Mouse (Mus musculus) liver, embryonic 11.5 days (tissue): ENCODE results near the gene Mvp. TPM values are rescaled to one million over a fixed set of nuclear protein-coding genes. Genes with fewer than 3 reads are reported as not detected.

Experiments used
- ATAC-seq: fragments of 200-750 bp; cut with Nextera tagmentation; replicated peaks from 2 replicates; pipeline ENCODE4 v1.8.0; 2017; ENCODE audit warnings: moderate number of reproducible peaks, mild to moderate bottlenecking, moderate TSS enrichment, moderate library complexity; ENCODE audit not compliant: low FRiP score
- DNase-seq: peaks from one replicate; pipeline ENCODE4 v3.0.0-alpha.2; 2017; ENCODE audit warnings: low spot score
- H3K27ac ChIP-seq: fragments of 300-500 bp; sonication (generic); 2 replicates; pipeline ENCODE4 v1.5.1; 2014; ENCODE audit warnings: mild to moderate bottlenecking, low read depth, low read length, control low read depth
- H3K27me3 ChIP-seq: fragments of 300-500 bp; sonication (generic); replicated peaks from 2 replicates; pipeline ENCODE4 v1.6.1; 2014; ENCODE audit warnings: low read length, mixed read lengths; ENCODE audit not compliant: control insufficient read depth, insufficient read depth
- H3K36me3 ChIP-seq: fragments of 300-500 bp; sonication (generic); 2 replicates; pipeline ENCODE4 v1.6.1; 2014; ENCODE audit warnings: mild to moderate bottlenecking, low read length, moderate library complexity, mixed read lengths; ENCODE audit not compliant: control insufficient read depth, insufficient read depth
- H3K4me1 ChIP-seq: fragments of 300-500 bp; sonication (generic); replicated peaks from 2 replicates; pipeline ENCODE4 v1.6.1; 2014; ENCODE audit warnings: low read length, mixed read lengths; ENCODE audit not compliant: control insufficient read depth, insufficient read depth
- H3K4me2 ChIP-seq: fragments of 300-500 bp; sonication (generic); 2 replicates; pipeline ENCODE4 v1.6.1; 2014; ENCODE audit warnings: mild to moderate bottlenecking, control low read depth, moderate library complexity
- H3K4me3 ChIP-seq: fragments of 300-500 bp; sonication (generic); 2 replicates; pipeline ENCODE4 v1.5.1; 2014; ENCODE audit warnings: low read depth, low read length, control low read depth
- H3K9ac ChIP-seq: fragments of 300-500 bp; sonication (generic); 2 replicates; pipeline ENCODE4 v1.6.1; 2014; ENCODE audit warnings: low read depth, low read length, control low read depth
- H3K9me3 ChIP-seq: fragments of 300-500 bp; sonication (generic); 2 replicates; pipeline ENCODE4 v1.6.1; 2016; ENCODE audit warnings: low read length, inconsistent platforms, mixed read lengths; ENCODE audit not compliant: control insufficient read depth
- WGBS: fragments of 180-500 bp; shearing (Covaris S2); extraction: QIAGEN DNeasy Blood & Tissue Kit; methylation state at CpG from one replicate; pipeline ENCODE4 v1.1.7; 2014; 5-methylcytosine and 5-hydroxymethylcytosine counted together
- polyA plus RNA-seq: library from polyadenylated mRNA; unstranded; fragments of >200 nt; fragmentation: Nextera tagmentation; extraction: Ambion mirVana; gene quantifications from 2 replicates; pipeline ENCODE4 v1.2.1, GENCODE M21; 2014

The Mvp gene
- polyA plus RNA-seq, 1 experiment from 2014 or later, result 8.3 TPM

DNA sequence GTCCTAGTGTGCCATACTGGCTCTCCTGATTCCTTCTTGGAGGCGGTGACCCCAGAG, 38.7 kb downstream of the Mvp start, which contains the start of gene Cdipt:
Cdipt (plus strand) TSS at position 22 of the 57 bp plus-strand sequence.
- 0% methylated on average over 1 of the region's 1 CpGs for WGBS
- Histone ChIP-seq H3K9ac (peak within 1 kb of the TSS; percentile 99), H3K4me2 (peak within 1 kb of the TSS; percentile 92), H3K4me1 (peaks cover 13% of the 10 kb centered on the region; the same call in 1 of the 2 replicates), H3K27me3 (no peaks in the 10 kb centered on the region), H3K36me3 (peaks cover 20% of the 10 kb centered on the region), H3K9me3 (no peaks in the 10 kb centered on the region), H3K4me3 (peak within 1 kb of the TSS; percentile 98), H3K27ac (peak within 1 kb of the TSS; percentile 88)
- no peak for ATAC-seq
- no peak for DNase-seq

DNA sequence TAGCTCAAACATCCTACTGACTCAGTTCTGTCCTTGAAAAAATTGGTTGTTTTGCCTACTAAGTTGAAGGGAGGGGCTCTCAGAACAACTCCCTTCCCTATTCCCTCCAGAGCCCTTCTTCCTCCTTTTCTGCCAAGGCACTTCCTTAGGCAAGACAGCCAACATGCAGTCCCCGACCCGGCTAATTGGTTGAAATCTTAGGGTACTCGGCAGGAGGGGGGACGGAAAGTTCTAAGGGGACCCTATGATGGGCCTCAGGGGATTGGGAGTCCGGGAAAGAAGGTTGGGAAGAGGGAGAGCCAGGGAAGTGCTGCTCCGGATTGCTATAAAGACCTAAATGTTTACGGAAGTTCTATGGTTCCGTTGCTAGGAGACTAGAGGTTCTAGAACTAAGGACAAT, 38.9 kb downstream of the Mvp start:
- Histone ChIP-seq H3K4me3 (peak overlapping the region; percentile 98), H3K27ac (no peak overlapping the region), H3K9ac (peak overlapping the region; percentile 99; the same call in 1 of the 2 replicates), H3K36me3 (peaks cover 20% of the 10 kb centered on the region), H3K27me3 (no peaks in the 10 kb centered on the region), H3K4me2 (peak overlapping the region; percentile 92), H3K9me3 (no peaks in the 10 kb centered on the region), H3K4me1 (peaks cover 13% of the 10 kb centered on the region; the same call in 1 of the 2 replicates)
- 7% methylated on average over 8 of the region's 8 CpGs for WGBS
- ATAC-seq (no peak), DNase-seq (peak; percentile 48)

DNA sequence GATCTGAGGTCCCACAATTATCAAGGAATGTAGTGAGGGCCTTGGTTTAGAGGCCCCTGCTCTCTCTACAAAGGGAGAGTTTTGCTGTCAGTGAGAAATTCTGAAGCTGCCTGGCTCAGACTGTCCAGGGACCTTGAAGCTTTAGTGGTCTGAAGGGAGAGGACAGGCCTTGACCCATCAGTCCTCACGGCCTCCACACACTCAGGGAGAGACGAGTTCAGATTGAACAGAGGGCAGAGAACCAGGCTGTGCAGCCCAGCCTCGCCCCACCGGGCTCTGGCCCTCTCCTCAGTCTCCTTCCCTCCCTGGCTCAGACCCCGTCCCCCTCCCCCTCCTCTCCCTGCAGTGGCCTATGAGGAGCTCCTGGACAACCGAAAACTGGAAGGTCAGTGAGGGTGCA, 47.1 kb downstream of the Mvp start:
- H3K9ac ChIP-seq, result no peak overlapping the region
- H3K4me2 ChIP-seq, result no peak overlapping the region
- ATAC-seq (no peak), DNase-seq (no peak)
- no peak overlapping the region for H3K27ac ChIP-seq
- no peak overlapping the region for H3K4me3 ChIP-seq
- H3K4me1 ChIP-seq, result no peaks in the 10 kb centered on the region
- H3K9me3 ChIP-seq, result no peaks in the 10 kb centered on the region
- WGBS, result 73% methylated on average over 6 of the region's 6 CpGs
- no peaks in the 10 kb centered on the region for H3K36me3 ChIP-seq
- H3K27me3 ChIP-seq, result peaks cover 16% of the 10 kb centered on the region

DNA sequence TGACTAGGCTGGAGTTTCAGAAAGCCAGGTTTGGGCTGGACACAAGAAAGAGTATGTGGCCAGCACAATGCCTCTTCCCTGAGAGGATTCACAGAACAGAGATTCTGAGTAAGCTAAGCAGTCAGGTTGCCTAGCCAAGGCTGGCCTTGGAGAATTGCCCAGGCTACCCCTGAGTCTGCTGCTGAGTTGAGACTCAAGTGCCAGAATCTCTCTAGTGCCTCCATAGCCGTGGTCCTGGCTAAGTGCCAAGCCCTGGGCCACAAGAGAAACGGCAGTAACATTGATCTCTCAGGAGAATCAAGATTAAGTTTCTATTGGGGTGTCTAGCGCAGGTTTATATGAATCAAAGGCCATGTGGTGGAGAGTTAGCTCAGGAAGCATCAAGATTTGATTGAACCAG, 48.9 kb downstream of the Mvp start:
- H3K4me3 ChIP-seq, result no peak overlapping the region
- 76% methylated on average over 3 of the region's 3 CpGs for WGBS
- H3K36me3 ChIP-seq, result no peaks in the 10 kb centered on the region
- no peak overlapping the region for H3K9ac ChIP-seq
- ATAC-seq (no peak), DNase-seq (no peak)
- no peaks in the 10 kb centered on the region for H3K9me3 ChIP-seq
- H3K27me3 ChIP-seq, result peaks cover 17% of the 10 kb centered on the region
- no peak overlapping the region for H3K27ac ChIP-seq
- no peak overlapping the region for H3K4me2 ChIP-seq
- no peaks in the 10 kb centered on the region for H3K4me1 ChIP-seq

DNA sequence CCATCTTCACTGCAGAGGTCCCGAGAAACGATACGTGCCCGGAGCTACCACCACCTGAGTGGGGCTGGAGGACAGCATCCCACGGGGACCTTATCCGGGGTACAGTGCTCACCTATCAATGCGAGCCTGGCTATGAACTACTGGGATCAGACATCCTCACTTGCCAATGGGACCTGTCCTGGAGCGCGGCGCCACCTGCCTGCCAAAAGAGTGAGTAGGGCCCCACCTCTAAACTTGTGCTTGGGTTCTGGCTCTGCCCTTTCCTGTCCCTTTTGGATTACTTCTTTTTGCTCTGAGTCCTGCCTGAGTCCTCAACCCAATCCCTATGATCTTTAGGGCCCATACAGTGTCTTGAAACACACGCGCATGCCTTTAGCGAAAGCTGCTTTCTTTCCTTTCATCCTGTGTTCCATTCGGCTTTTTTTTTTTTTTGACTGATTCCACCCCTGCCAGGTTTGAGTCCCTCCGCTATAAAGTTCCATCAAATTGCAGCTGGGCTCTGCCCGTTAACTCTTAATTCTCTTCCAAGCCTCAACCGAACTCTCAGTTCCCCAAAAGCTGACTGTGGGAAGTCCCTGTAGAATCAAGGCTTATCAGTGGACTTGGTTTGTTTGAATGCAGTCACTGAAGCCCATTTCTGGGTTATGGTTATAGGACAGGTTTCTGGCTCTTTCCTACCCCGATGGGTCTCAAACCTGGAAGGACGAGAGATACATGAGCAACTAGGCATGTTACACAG, 50.7 kb downstream of the Mvp start:
- no peak overlapping the region for H3K4me2 ChIP-seq

DNA sequence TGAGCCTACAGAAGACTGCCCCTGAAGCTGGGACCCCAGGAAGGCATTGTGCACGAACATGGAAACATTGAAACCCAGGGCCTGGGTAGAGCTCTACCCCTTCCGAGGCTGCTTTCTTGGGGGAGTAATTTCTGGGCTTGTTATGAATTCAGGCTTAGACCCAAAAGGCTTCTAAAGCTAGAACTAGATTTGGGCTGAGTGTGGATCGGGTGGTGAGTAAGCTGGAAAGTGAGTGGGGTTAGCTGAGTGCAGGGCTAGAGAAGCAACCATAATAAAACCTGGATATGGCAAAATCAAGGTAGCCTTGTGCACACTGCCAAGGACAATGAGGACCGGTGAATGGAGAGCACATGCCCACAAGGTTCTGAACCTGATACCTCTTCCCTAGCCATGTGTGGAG, 52.5 kb downstream of the Mvp start:
- no peak overlapping the region for H3K4me2 ChIP-seq
- no peaks in the 10 kb centered on the region for H3K4me1 ChIP-seq
- H3K27ac ChIP-seq, result no peak overlapping the region
- no peak overlapping the region for H3K9ac ChIP-seq
- WGBS, result 78% methylated on average over 4 of the region's 4 CpGs
- no peaks in the 10 kb centered on the region for H3K36me3 ChIP-seq
- ATAC-seq (no peak), DNase-seq (no peak)
- H3K4me3 ChIP-seq, result no peak overlapping the region
- peaks cover 17% of the 10 kb centered on the region for H3K27me3 ChIP-seq
- H3K9me3 ChIP-seq, result no peaks in the 10 kb centered on the region

More for the DNA sequence above, 50.7 kb downstream of the Mvp start:
- H3K27ac ChIP-seq, result no peak overlapping the region
- no peak overlapping the region for H3K4me3 ChIP-seq
- ATAC-seq (no peak), DNase-seq (no peak)
- no peaks in the 10 kb centered on the region for H3K4me1 ChIP-seq
- H3K9me3 ChIP-seq, result no peaks in the 10 kb centered on the region
- H3K36me3 ChIP-seq, result no peaks in the 10 kb centered on the region
- WGBS, result 35% methylated on average over 19 of the region's 19 CpGs
- H3K9ac ChIP-seq, result no peak overlapping the region
- peaks cover 17% of the 10 kb centered on the region for H3K27me3 ChIP-seq

DNA sequence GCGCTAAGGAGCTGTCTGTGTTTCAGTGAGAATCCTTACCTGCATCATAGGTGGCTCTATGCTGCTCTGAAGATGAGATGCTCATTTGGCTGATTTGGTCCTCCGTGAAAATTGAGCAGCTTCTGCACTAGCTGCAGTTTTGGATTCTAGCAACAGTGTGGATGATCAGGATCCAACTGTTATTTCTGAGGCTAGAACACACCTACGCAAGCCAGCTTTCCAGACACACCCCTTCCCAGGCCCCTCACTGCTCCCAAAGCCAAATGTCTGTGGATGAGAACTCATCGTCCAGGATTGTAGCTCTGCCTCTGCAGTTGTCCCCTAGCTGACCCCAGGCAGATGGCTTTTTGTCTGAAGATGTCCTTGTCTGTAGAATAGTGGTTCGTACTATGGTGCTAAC, 53.3 kb downstream of the Mvp start:
- Histone ChIP-seq H3K27me3 (peaks cover 17% of the 10 kb centered on the region), H3K36me3 (no peaks in the 10 kb centered on the region), H3K4me1 (no peaks in the 10 kb centered on the region), H3K4me2 (no peak overlapping the region), H3K9ac (no peak overlapping the region), H3K4me3 (no peak overlapping the region), H3K9me3 (no peaks in the 10 kb centered on the region), H3K27ac (no peak overlapping the region)
- 77% methylated on average over 5 of the region's 5 CpGs for WGBS
- no peak for DNase-seq
- ATAC-seq, result no peak

DNA sequence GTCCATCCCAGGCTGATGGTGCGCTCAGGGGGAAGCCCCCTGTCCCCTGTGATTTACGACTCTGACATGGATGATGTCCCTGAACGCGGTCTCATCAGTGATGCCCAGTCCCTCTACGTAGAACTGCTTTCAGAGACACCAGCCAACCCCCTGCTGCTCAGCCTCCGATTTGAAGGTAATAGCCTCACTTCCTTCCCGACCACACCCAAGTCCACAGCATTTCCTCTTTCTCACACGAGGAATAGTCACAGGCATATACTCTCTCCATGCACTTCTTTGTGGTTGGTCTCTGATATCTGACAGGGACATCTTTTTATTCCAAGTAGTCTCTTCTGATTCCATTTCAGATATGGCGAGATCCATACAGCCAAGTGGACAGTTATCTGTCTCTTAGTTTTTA, 54.6 kb downstream of the Mvp start:
- Histone ChIP-seq H3K4me2 (no peak overlapping the region), H3K4me3 (no peak overlapping the region), H3K27me3 (peaks cover 17% of the 10 kb centered on the region), H3K36me3 (no peaks in the 10 kb centered on the region), H3K9ac (no peak overlapping the region), H3K9me3 (no peaks in the 10 kb centered on the region), H3K27ac (no peak overlapping the region), H3K4me1 (no peaks in the 10 kb centered on the region)
- DNase-seq (no peak), ATAC-seq (no peak)
- WGBS, result 56% methylated on average over 9 of the region's 9 CpGs

DNA sequence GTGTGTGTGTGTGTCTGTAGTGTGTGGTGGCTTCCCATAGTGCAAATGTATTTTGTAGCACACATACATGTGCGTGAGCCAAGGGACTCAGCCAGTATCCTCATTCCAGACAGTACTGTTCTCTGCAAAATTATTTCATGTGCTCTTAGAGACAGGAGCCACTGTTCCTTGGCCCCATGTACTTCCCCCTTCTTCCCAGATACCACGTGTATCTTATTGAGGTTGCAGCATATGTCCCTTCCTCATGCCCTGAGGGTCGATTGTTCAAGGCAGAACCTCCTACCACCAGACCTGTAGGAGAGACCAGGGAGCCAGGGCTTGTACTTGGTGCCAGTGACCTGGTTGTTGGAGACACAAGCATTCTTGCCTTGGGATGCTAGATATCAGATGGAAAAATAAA, 59.3 kb downstream of the Mvp start:
- ATAC-seq, result no peak

More for the DNA sequence above, 59.3 kb downstream of the Mvp start:
- no peak for DNase-seq
- 42% methylated on average over 3 of the region's 3 CpGs for WGBS
- H3K27me3 ChIP-seq, result peaks cover 32% of the 10 kb centered on the region
- H3K27ac ChIP-seq, result no peak overlapping the region
- no peak overlapping the region for H3K4me2 ChIP-seq
- H3K4me1 ChIP-seq, result peaks cover 3% of the 10 kb centered on the region; the same call in 1 of the 2 replicates
- H3K4me3 ChIP-seq, result no peak overlapping the region
- no peaks in the 10 kb centered on the region for H3K9me3 ChIP-seq
- no peaks in the 10 kb centered on the region for H3K36me3 ChIP-seq
- no peak overlapping the region for H3K9ac ChIP-seq
